8 mouse cellular contexts compared by ENCODE assay signal in genomic region chr11:12037689-12038469, GRCm38 (mm10). TPM values are rescaled to one million over a fixed set of nuclear protein-coding genes. Genes with fewer than 3 reads are reported as not detected.
DNase-seq lines count a peak whose midpoint lies in the region; ATAC-seq lines count a peak whose summit lies in the region.

No protein-coding gene starts in this region.

- peak; percentile 47 for DNase-seq in ZHBTc4 (ENCODE audit: low read depth, low spot score)
- peak; percentile 19 to 50 for DNase-seq in heart, postnatal 36 days
- peak; percentile 17 for DNase-seq in lung, postnatal 14 days
- no peak for DNase-seq in cerebellum, adult 8-10 months
- DNase-seq in gastrocnemius, adult 18-20 months (ENCODE audit: low spot score): no peak
- DNase-seq in cerebellum, postnatal 14 days: no peak

- intact Hi-C loops in heart, postnatal 36 days (cut with DNase I): loop anchor here (2.0 to 5.0 kb wide), 2 partner anchors 56 to 219 kb away; no protein-coding TSS in a partner anchor

- H3K9me3 ChIP-seq in erythroblast, embryonic 14.5 days (ENCODE audit: control insufficient read depth, low read length): peaks cover 2% of the 10 kb centered on the region; the same call in 1 of the 2 replicates

- H3K27me3 ChIP-seq in erythroblast, embryonic 14.5 days (ENCODE audit: control insufficient read depth): peaks cover 88% of the 10 kb centered on the region

- H3K4me3 ChIP-seq in erythroblast, embryonic 14.5 days (replicated peaks): peak overlapping the region; percentile 71

- no peak for ATAC-seq in erythroblast, adult 5-6 weeks (replicated peaks; ENCODE audit: low FRiP score, poor library complexity, severe bottlenecking)

- peaks cover 18% of the 10 kb centered on the region for H3K4me1 ChIP-seq in erythroblast, embryonic 14.5 days (ENCODE audit: control insufficient read depth)

- H3K36me3 ChIP-seq in erythroblast, embryonic 14.5 days (ENCODE audit: control insufficient read depth): no peaks in the 10 kb centered on the region

RNA-seq across cellular contexts. Expression of gene Grb10, which starts 0.6 kb away (rescaled TPM):
- polyA plus RNA-seq in erythroblast, embryonic 14.5 days (2012): 0.31 and 1.0 TPM in 2 replicates
- total RNA-seq in erythroblast, adult 5-6 weeks (2015; ENCODE audit: low replicate concordance): 1.0 and 2.1 TPM in 2 replicates
- 1.8 and 4.3 TPM in 2 replicates for total RNA-seq in erythroblast, adult 5-6 weeks (2017; ENCODE audit: low replicate concordance)
- total RNA-seq in heart, postnatal 36 days (2021): 100 to 1,000 TPM in 1 of 2 experiments, 10 to 100 TPM in 1; 66.6 to 110 TPM
- total RNA-seq in gastrocnemius, adult 18-20 months (2021): 10 to 100 TPM; 26.6 to 36.9 TPM

Comparison
In these comparisons a context has a peak if more than half of its experiments do, and no peak if none do; other contexts are left out.
1. DNase-seq: peak in ZHBTc4 (single experiment), heart, postnatal 36 days (2 of 2) and lung, postnatal 14 days (single experiment); none in cerebellum, adult 8-10 months (single experiment), gastrocnemius, adult 18-20 months (single experiment) and cerebellum, postnatal 14 days (0 of 2).
2. RNA of gene Grb10, which starts 0.6 kb away (total RNA-seq): 66.6 to 110 TPM in heart, postnatal 36 days and 26.6 to 36.9 TPM in gastrocnemius, adult 18-20 months; 1.0 to 4.3 TPM in erythroblast, adult 5-6 weeks; every median in the first group is over 4 times any median in the second.